Mouse (Mus musculus): ENCODE measurements around the gene Tchhl1.

Gene Tchhl1

DNA sequence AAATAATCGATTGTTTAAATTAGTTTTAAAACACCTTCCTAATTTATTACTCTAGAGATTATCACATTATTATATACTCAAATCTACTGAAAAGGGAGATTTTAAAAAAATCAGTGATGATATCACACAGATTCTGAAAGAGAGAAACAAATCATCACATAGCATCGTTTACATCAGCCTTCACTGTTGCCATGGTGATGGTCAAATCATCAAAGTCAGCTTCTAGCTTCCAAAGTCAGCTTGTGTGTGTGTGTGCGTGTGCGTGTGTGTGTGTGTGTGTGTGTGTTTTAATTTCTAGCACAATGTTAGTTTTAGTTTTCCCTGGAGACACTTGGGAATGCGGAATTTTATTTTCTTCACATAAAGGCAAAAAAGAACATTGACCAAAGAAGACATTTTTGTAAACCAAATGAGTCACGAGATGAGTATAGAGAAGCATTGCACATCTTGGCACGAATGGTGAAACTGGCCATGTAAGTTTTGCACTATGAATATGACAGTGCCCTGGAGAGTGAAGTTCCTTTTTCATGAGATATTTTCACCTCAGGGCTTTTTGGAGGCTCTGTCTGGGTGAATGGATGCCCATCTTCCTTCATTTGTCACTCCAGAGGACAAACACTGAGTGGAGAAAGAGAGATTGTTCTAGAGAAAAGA, 36.1 kb downstream of the Tchhl1 start:
- in situ Hi-C loops (cut with MboI), result no loop called here

DNA sequence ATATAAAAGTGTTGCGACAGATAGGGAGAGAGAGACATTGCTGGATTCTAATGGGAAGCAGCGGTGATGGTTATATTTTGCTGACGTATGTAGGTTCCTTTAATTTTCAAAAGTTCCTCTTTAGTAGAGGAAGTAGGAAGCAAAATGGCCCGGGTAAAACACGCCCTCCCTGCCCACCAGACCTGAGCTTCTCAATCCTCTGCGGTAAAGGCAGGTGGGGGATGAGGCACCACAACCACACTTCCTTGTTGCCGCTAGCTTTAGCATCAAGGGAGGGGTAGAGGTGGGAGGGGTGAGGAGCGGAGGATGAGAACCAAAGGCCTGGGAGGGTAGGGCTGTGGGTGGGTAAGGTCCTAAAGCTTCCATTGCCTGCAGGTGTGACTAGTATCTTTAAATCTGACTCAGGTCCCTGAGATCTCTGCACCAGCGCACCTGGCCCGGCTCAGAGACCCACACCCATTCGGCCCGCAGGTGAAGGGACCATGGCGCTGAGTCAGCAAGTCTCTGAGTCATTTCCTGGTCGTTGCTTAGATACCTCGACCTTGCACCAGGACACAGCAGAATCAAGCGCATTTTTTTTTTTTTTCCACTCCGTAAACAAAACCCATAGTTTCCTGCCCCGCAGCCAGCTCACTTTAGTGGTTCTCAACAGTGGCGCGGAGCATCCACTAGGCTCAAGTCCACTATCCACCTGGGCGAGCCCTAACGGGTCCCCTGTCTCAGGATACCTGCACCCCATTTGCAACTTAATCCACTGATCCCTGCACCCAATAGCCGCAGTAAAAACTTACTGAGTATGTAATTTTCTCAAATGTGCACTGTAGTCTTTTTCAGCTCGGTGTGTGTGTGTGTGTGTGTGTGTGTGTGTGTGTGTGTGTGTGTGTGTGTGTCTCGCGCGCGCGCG, 37.7 kb downstream of the Tchhl1 start:
- in situ Hi-C loops (cut with MboI), result no loop called here

DNA sequence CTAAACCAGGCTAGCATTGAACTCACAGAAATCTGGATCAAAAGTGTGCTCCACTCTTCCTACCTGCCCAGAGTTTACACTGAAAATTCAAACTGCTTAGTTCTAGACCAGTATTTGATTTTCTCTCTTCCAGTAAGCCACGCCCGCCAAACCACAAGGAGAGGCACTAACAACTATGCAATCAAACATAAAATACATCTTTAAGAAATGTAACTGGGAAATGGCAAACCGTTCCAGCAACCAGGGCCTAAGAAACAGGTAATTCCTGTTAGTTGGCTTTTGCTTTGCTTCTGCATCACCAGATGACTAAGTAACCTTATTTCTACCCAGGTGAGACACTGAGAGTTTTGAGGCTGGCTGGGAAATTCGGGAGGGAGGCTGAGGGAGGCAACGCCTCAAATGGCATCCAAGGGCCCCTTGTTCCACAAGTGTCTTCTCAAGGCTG, 38.3 kb downstream of the Tchhl1 start:
- in situ Hi-C loops (cut with MboI), result no loop called here

DNA sequence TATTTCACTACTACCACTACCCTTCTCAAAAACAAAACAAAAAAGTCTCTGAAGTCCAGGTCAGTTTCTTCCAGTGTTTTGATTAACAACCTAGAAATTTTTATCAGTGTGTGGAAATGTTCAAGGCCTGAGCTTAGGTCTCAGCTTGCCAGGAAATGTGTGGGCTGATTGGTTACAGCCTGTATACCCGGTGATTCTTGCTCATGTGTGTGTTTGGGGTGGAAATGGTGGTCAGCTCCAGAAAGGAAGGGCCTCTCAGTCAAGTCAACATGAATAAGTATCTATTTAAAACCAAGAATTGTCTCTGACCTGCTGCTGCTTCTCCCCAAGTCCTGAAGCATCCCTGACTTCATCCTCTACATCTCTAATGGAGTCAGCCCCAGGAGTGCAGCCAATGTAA, 40.7 kb downstream of the Tchhl1 start:
- in situ Hi-C loops (cut with MboI), result no loop called here

DNA sequence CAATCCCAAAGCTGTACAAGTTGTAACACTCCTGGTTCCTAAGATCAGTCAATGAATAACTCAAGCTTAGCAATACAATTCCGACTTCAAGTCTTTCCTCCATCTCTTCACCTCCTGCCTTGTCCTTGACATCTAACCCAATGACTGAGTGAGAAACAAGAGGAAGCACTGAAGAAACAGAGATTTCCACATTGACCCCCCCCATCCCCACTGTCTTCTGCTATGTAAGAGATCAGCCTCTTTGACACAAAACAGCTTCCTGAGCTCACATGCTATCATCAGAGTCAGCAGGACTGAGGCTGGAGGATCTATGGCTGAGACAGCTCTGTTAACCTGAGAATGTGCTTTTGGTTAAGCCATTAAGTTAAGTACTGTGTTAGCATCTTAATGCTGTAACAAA, 42.5 kb downstream of the Tchhl1 start:
- in situ Hi-C loops (cut with MboI), result no loop called here

DNA sequence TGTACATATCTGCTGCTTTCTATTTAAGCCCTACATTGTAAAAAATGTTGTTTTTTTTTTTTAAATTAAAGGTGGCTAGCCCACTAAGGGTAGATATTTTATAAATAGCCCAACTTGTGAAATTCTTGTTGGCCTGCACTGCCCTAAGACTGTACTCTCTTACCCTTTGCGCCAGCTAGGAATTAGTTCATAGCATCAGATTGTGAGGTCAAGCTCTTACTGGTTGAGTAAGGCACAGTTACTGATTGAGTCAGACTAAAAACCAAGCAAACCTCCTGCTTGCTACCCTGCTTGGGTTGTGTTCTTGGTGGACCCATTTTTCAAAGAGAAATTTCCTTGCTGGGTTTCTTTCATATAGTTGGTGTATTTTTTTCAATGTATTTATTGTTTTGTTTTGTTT, 43.2 kb downstream of the Tchhl1 start:
- in situ Hi-C loops (cut with MboI), result no loop called here

DNA sequence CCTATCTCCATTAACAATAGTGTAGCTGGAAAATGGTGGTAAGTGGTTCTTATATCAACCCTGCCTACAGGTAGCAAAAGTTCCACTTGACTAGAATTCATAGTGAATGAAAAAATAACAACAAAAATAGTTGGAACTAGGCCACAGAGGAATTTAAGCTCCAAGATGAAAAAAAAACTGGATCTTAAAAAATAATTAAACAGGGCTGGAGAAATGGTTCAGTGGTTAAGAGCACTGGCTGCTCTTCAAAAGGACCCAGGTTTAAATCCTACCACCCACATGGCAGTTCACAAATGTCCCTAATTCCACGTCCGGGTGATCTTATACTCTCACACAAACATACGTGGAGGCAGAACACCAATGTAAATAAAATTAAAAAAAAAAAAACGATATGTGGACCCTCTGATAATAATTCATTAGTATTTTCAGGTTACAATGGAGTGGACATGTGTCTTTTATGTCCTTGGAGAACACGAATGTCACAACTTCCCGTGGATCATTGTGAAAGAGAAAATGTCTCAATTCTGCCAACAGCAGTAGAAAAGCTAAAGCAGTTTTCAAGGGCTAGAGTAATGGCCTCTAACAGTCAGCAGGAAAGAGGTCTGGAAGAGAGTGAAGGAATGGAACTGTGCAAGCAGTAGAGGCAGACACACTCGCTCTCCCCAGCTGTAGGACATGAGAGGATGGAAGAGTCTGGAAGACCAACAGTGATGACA, 44.0 kb downstream of the Tchhl1 start:
- in situ Hi-C loops (cut with MboI), result no loop called here

DNA sequence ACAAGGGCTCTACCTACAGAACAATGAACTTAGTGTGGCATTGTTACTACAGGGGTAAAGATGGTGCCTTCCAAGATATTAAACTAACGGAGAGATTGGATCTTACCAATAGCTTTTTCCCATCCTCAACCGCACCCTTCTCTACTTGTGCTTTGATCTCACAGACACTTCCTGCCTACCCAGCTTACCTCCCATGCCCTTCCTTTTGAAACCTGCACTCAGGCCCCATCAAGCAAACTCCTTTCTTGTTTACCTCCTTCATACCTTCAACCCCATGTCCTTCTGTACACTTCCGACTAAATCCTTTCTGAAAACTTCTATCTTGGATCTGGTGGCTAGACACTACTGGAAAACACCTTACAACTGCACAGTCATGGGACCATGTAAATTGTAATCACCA, 46.1 kb downstream of the Tchhl1 start:
- in situ Hi-C loops (cut with MboI), result no loop called here

DNA sequence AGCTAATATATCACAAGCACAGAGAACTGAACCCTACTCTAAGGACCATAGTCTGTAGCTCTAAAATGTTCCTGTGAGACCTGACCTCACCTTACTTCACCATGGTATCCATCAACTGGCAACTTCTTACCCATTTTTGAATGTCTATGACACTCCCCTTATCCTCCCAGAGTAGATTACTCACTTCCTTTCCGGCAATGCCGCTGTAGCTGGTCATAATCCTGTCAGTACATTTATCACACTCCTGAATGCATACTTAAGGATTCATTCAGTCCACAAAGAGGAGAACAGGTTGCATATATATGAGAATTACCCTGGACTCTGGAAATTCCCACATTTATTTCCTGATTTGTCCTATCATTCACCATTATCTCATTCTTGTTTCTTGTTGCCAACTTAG, 48.8 kb downstream of the Tchhl1 start:
- in situ Hi-C loops (cut with MboI), result no loop called here

DNA sequence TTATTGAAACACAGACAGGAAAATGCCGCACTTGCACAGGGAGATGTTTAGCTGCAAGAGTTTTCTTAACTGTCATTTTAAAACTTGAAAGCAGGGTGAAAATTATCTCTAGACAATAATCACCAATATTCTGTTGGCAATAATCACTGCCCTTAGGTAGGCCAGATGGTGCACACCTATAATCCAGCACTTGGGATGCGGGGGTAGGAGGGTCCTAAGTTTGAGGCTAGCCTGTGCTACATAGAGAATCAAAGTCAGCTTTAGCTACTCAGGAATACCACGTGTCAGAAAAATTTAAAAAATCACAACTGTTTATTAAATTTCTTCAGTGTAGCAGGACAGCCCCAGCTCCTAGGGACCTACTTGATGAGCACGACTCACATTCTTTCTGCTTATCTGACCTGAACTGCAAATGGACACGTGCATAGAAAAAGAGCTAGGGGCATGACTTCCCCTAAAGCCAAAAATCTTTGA, 51.3 kb downstream of the Tchhl1 start:
- in situ Hi-C loops (cut with MboI), result no loop called here

DNA sequence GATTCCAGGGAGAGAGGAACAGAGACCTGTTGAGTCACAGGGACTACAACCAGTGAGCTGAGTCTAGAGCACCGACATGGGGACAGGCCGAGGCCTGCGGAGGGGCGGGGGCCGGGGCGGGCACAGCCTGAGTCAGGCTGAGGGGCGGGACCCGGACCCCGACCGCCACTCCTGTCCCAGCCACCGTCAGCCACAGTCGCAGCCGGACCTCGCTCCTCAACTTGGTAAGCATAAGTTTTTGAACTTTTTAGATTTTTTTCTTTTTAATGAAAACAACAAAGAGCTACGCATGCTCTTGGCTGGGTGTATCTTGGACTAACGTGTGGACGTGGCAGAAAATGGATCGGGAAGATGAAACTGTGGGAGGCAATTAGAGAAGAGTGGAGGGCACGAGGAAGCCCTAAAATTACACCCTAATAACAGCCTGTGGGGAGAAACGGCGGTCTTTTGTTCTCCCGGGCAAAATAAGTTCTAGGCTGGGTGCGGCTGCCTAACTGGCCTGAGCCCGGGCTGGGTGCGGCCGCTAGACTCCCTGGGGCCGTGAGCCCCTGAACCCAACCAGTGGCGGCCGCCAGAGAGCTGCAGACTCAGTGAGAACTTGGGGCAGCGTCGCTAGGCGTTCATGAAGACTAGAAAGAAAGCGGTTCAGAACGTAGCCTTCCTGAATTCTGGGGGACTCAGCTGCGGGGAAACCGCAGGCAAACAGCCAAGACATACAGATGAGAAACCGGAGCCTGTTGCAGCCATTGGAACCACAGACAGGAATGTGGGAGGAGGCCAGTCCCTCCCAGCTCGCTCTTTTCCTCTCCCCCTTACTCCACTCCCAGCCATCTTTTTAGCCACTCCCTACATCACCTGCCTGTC, 52.0 kb downstream of the Tchhl1 start, which contains the start of gene S100a11:
Gene S100a11, plus strand, starts transcription at position 159 of the 864 bp plus-strand sequence.
- in situ Hi-C loops (cut with MboI), result no loop called here
